Mouse (Mus musculus) stomach, postnatal 0 days (tissue): ENCODE measurements around the gene Vsig2.

ENCODE experiments used
- CTCF ChIP-seq: IDR thresholded peaks from 2 replicates; pipeline ENCODE4 v1.5.1; 2016; ENCODE audit warnings: antibody characterized with exemption, low read depth, mild to moderate bottlenecking, moderate library complexity
- EP300 ChIP-seq: optimal IDR thresholded peaks from 2 replicates; pipeline ENCODE3; 2016; ENCODE audit warnings: antibody characterized with exemption

DNA sequence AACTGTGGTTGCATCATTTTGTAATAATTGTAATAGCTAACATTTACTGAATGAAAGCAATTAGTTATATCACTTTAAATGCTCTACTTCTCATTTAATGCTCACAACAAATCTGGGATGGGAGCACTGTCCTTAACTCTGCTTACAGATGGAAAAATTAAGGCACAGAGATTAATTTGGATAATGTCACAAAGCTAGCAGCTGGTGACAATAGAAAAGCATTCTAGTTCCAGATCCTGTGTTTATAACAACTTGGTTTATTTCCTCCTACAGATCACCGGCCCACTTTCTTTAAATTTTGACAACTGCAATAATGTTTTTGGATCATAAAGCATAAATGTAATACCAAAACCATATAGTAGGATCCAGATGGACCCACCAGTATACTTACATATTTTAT, 33.0 kb upstream of the Vsig2 start:
- TF ChIP-seq CTCF: no peak
- TF ChIP-seq EP300: no peak
